Mouse (Mus musculus) ES-CJ7 (cell line): ENCODE data around the gene Sycp3.
A peak's percentile ranks its signal among the peaks of the same experiment; 100 is the strongest.

ENCODE experiments used
- DNase-seq: peaks from one replicate; pipeline ENCODE4 v3.0.0; 2011; ENCODE audit warnings: low read depth, low spot score

Gene Sycp3

DNA sequence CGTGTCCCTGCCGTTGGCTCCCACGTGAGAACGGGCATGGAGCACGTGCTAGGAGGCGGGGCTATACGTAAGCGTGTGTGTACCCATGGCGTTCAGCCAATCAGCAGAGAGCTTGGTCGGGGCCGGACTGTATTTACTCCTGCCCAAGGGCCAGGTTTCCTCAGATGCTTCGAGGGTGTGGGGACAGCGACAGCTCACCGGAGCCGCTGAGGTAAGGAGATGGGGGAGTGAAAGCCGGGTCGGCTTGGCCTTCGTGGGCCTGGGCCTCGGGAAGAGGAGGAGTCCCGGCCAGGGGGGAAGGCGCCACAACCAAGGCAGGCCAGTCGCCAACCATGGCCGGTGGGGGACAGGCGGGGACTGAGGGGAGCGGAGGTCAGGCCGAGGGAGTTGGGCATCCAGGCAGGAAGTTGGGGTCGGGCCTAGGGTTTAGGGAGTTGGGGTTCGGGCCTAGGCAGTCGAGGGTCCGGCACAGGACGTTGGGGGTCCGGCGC, at the start of gene Sycp3:
Sycp3 (plus strand) TSS at position 68 of the 491 bp plus-strand sequence.
- peak; percentile 72 for DNase-seq

DNA sequence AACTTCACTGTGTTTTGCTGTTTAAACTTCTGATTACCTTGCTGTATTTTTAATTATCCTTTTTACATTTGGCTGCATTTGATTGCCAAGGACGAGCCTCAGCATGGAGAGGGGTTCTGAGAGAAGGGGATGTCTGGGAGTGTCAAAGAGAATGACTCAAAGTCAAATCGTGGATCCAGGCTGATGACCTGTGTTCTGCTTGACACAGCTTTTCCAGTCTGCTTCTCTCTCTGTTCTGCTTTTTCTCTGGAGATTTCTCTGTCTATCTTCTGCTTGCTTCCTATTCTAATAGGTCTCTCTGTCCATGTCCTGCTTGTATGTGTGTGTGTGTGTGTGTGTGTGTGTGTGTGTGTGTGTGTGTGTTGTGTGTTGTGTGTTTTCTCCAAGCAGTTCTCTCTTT, 49.6 kb upstream of the Sycp3 start:
- no peak for DNase-seq

DNA sequence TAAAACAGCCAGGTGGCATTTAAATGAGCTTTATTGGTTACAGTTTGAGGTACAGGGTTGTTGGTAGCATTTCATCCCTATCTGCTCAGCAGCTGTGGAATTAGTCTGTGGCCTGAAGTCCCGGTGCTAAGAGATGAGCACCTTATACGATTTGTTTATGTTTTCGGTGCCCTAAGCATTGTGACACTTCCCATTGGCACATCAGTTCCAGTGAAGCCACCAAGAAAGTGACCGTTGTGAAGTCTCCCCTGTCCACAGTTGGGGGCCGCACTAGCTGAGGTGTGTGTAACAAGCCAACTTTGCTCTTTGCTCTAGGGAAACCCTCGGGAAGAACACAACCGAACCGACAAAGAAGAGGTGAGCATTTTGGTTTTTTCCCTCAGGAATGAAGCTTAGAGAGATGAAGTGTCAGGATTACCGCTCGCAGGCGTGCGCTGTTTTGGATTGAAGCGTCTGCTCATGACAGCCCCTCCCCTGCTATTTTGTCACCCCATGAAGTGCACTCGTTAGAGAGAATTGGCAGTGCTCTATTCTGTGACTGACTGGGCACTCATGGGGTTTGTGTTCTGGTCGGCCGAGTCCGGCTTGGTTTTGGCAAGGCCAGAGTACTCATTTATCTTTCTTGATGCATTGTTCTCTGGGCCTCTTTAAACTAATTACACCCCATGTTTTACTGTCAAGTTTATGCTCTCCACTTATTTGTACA, 46.9 kb upstream of the Sycp3 start:
- DNase-seq: no peak

DNA sequence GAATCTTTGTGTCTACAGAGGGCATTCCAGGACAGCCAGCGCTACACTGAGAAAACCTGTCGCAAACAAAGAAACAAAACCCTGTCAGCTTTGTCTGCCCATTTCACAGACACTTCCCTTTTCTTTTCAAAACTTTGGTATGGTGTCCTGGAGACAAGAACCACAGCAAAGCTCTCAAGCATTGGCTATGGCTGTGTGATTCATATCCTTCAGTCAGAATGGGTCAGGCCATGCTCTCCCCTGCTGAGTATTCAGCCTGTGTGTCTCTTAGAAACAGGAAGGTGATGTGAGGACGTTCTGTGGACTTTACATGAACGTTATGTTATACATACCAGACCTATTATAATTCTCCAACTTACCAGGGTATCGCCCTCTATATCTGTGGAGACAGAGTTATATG, 41.7 kb upstream of the Sycp3 start:
- no peak for DNase-seq

DNA sequence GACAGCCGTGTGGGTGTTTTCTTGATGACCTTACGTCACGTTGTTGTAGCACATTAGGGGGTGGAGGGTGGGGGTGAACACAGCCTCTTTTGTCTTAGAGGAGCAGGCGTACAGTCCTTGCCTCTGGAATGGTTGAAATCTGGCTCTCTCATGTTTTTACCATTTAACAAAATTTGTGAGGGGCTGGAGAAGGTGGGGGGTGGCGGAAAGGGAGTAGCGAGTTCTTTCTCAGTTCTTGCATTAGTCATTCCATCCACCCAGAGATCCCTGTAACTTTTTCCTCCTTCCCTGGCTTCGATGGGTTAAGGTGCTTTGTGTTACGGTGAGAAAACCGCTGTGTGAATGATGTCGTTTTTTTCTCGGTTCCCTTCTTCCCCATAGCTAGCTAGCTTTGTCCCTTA, 39.2 kb upstream of the Sycp3 start:
- no peak for DNase-seq

DNA sequence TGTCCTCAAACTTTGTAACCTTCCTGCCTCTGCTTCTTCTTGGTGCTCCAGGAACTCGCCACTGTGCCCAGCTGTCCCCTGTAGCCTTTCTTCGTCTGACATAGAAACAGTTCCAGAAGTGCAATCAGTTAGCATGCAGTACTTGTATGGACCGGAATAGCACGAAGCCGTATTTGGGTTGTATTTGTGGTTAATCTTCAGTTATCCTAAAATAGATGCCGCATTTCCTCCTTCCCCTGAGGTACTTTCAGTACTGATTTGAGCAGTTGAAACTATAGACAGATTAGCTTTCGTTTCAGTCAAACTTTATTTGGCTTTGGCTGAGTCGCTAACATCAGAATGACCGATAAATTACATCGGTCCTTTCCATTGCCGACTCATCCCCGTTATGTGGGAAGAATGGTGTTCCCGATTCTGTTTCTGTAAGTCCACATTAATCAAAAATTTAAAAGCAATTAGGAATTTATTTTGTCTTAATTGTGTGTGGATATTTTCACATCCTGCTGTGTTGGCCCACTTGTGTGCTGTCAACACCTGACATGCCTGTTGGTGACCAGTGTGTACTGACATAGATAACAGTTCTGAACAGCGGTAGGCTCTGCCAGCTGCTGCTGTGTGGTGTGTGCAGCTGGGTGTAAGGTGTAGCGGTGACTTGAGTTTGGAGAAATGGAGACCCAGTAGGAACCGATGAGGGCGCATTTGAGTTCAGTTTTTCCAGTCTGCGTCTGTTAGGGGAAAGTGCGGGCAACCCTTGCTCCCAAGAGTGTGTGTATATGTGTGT, 38.5 kb upstream of the Sycp3 start:
- DNase-seq: no peak

DNA sequence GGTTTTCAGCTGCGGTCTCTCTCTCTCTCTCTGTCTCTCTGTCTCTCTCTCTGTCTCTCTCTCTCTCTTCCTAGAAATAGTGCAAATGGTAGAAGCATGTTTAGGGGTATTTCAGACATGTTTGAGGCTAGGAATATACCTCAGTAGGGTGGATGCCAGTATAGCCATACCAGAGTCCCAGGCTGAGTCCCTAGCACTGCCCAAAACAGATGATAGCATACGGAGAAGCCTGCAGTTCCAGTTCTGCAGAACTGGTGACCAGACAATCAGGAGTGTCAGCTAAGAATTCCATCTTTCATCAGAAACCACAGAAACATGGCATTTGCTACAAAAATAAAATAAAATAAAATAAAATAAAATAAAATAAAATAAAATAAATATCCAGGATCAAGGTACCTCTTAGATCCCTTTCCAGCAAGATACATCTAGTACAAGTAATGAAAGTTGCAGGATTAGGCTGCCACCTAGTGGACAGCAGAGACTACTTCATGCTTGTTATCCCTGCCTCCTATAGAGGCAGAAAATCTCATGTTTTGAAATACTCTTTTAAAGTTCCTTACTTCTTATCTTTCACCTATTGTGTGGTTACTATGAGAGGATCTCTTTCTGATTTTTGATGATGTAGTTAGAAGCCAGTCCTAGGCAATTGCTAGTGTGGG, 33.1 kb upstream of the Sycp3 start:
- peak; percentile 67 for DNase-seq

DNA sequence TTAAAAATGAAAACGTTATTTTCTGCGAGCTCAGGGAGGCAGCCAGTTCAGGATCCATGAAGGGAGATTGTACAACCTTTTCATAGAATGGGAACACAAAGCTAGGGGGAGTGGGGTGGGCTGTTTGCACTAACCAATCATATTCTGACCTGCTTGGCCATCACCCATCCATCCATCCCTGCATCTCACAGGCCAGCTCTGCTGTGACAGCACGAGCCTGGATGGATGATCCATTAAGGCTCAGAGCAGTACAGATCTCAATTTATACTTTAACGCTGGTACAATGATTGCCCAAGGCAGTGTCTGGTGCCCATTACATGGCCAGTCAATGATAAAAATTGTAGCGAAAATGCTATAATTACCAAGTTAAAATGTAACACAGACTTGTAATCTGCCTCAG, 32.5 kb upstream of the Sycp3 start:
- no peak for DNase-seq

DNA sequence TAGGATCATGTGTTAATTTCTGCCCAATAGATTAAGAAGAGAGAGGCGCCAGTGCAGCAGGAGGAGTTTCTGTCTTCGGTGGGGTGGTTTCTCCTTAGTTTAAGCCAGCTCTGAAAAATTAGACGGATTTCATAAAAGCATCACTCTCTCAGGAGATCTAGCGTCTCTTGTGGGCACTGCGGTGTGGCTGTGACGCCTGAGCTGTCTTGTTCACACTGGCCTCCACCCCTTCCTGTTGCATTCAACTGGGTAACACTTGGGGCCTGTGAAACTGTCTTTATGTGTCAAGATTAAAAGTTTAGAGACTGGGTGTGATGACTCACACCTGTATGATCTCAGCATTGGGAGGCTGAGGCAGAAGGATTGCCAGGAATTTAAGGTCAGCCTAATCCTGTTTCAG, 31.4 kb upstream of the Sycp3 start:
- DNase-seq: no peak

DNA sequence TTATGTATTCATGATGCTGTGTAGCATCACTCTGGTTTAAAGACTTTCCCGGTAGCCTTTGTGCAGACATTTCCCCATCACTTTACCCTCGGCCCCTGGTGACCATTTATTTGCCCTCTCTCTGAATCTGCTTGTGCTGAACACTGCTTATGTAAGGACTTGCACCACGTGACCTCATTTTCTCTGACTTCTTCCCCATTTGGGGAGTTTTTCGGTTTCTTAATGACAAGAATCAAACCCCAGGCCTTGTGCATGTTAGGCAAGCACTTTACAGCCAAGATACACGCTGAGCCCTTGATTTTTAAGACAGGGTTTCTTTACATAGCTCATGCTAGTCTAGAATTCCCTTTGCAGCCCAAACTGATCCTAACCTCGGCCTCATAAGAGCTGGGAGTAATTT, 18.1 kb upstream of the Sycp3 start:
- no peak for DNase-seq

DNA sequence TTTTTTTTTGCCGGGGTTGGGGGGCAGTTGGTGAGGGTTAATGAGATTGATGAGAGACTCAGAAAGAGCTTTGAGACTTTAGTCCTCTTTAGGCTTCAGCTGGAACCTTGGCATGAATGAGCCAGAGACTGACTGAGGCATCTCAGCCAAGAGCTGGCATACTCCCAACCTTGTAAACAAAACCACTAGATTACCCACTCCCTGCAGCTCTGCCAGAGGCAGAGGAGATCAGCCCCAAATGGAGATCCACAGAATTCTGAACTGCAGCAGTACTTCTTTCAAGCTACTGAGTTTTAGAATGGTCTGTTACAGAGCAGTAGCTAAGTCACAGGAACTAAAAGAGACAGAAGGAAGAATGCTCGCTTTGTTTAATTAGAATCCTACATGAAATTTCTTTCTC, 8.1 kb upstream of the Sycp3 start:
- no peak for DNase-seq

DNA sequence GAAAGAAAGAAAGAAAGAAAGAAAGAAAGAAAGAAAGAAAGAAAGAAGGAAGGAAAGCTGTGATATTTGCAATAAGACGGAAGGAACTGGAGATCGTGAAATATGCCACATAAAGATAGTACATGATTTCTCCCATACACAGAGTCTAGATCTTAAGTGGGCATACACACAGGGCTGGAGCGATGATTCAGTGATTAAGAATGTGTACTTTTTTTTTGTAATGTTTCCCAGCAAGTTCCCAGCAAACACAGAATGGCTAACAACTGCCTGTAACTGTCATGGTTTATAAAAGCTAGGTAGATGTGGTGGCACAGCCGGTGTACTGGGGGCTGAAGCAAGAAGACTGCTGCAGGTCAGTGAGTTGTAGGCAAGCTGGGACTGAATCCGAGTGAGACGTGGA, 7.4 kb upstream of the Sycp3 start:
- no peak for DNase-seq

DNA sequence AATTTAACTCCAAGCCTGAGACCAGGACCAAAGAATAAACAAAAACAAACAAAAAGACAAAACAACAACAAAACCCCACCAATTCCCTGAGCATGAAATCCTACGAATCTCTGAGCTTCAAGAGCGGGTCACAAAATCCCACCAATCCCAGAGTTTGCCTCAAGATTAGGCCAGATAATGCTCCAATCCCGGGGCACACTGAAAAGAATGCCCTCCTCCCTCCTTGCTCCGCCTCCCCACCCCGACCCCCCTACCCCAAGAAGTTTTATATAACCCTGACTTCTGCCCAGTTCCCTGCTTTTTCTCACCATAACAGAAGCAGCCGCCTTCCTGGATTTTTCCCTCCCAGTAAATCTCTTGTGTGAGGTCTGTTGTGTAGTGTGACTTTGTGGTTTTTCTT, 1.6 kb upstream of the Sycp3 start:
- peak; percentile 32 for DNase-seq

DNA sequence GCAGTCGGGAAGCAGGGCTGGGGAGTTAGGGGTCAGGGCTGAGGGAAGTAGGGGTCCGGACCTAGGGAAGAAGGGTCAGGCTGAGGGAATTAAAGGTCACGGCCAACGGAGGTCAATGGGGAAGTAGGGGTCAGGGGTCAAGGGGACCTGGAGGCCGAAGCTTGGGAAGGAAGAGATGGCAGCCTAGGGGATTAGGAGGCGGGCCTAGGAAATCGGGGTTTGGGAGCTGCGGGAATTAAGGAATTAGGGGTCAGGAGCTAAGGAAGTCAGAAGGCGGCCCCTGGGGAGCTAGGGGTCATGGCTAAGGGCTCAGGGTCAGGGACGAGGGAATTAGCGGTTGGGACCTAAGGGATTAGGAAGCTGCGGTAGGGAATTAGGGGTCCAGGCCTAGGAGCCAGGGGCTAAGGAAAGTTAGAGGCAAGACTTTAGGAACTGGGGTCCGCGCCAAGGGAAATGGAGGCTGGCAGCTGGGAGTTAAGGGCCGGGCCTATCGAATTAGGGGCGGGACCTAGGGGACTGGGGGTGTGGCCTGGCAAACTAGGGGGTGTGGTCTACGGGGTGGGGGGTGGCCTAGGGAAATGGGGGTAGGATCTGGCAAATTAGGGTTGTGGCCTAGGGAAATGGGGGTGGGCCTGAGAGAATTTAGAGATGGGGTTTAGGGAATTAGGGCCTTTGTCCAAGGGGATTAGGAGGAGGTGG, 902 bp downstream of the Sycp3 start:
- DNase-seq: peak; percentile 39

DNA sequence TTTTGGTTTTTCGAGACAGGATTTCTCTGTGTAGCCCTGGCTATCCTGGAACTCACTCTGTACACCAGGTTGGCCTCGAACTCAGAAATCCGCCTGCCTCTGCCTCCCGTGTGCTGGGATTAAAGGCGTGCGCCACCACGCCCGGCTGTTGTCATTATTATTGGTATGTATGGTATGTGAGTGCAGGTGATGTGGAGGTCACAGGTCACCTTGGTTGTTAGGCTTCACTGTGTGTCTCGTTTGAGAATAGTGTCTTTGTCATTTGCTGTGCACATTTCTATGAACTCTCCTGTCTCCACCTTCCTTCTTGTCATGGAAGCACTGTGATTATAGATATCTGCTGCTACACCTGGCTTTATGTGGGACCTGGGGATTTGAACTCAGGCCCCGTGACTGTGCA, 23.5 kb downstream of the Sycp3 start:
- peak; percentile 72 for DNase-seq

DNA sequence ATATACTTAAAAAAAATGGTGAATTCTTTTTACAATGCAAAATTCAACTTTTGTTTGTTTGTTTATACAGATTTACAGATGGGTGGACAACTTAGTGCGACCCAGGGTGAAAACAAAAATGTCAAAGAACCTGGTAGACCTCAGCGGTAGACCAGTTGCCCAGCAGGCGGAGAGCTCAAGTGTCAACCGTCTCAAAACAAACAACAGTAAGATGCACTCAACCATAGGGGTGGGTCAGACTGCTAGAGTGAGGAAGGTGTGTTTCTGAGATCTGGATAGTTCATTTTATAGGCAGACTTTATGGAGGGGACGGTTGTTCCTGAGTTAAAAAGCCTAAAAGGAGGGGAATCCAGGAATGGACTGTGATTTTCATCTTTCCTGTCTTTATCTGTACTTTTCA, 29.3 kb downstream of the Sycp3 start:
- no peak for DNase-seq

DNA sequence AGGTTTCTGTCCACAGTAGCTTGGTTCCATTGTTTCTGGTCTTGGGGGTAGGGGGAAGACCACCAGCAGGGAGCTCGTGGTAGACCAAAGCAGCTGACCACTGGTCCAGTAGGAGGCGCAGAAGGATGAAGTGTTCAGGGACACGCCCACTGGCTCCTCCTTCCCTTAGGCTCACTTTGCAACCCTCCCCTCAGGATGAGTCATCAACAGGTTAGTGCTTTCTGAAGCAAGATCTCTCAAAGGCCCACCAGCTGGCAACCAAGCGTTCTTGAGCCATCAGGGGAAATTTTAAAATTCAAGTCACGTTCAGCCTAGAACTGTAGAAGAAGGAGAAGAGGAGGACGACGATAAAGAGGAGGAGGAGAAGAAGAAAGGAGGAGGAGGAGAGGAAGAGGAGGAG, 32.3 kb downstream of the Sycp3 start:
- peak; percentile 78 for DNase-seq

DNA sequence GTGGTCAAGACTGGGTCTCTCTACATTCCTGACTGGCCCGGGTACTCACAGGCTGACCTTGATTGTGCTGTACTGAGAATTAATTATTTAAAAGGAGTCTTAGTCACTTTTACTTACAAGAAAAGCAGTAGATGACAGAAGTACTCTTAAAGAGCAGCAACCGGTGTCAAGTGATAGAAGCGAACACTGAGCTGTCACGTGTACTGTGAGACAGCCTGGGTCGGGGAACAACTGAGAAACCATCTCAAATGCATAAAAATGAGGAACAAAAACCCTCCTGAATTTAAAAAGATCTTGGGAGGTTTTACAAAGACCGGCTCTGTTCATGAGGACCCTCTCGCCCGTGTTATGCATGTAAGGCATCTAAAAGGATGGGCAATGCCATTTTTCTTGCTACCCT, 33.3 kb downstream of the Sycp3 start:
- no peak for DNase-seq

DNA sequence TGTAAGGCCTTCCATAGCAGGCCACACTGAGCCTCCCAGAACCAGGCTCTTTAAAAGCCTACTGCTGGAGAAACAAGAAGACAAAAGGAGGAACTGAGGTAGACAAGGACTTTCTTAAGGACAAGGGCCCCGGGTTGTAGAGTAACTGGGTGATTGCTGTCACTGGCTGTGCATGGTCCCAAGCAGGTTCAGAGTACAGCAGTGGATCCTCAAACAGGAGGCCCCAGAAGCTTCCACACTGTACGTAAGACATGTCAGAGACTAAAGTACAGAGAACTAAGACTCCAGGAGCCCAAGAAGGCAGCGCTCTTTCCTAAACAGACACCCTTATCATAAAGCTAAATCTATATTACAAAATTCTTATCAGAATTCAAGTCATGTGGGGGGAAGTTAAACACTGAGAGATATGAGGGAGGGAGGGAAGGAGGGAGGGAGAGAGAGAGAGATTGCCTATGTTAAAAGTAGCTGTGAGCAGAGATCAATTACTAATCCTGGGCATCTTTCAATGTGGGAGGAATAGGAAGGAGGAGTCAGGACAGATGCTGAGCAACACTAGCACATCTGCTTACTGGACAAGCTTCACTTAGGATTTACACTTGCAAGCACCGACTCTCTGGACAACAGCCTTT, 35.7 kb downstream of the Sycp3 start:
- DNase-seq: no peak

DNA sequence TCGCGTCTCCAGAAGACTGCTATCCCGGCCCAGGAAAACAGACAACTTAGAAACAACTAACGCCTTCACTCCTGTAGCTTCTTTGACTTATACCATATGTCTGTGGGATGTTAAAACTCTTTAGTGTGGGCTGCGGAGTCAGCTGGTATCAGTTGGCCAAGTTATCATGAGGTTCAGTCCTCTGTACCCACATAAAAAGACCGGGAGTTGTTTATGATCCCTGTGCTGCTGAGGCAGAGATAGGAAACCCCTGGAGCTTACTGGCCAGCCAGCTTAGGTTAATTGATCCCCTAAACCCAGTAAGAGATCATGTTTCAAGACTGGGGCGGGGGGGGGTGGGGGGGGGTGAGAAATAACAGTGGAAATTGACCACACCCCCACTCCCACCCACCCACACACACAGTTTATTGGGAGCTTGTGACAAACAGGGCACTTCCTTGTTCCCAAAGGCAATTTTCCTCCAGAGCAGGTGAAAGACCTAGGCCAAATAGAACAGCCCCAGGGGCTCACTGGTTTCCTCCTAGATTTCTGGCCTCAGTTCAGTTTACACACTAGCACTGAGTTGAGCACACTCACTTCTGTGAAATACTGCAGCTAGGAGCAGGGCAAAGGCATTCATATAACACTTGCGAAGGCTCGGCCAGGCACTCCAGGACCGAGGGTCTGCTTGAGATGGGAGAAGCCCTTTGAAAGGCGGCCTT, 37.6 kb downstream of the Sycp3 start:
- no peak for DNase-seq

DNA sequence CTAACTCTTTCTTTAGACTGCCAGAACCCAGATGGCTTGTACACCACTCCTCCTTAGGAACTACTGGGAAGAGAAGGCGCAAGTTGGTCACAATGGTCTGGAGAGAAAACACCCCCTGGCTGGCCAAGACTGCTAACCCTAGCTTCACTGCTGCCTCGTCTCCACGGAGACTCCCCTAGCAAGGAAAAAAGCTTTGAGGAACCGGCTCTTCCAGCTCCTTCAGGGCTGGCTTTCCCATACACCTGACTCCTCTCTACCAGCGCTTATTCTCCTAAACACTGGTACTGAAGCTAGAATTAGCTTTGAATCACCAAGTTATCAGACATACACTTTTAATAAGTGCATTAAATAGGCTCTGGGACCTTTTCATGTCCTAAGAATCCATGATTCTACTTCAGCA, 40.6 kb downstream of the Sycp3 start:
- no peak for DNase-seq
